Mouse (Mus musculus) heart, embryonic 14.5 days (tissue): ENCODE measurements at regions not wholly inside any gene's neighbourhood (a gene's known extent, or its start where the extent isn't known, plus 50 kb on each side); places are given as distances from the start of the nearest gene placed in this dataset.

Source experiments
- ATAC-seq: fragments of 200-750 bp; cut with Nextera tagmentation; 2 replicates; pipeline ENCODE4 v1.8.0; 2017; ENCODE audit warnings: low read depth, moderate TSS enrichment; ENCODE audit not compliant: insufficient number of reproducible peaks, insufficient read depth, low FRiP score
- H3K27ac ChIP-seq, 2 experiments: fragments of 200-500 bp in 1 of 2; fragments of 300-500 bp in 1 of 2; sonication (generic) in 1 of 2; replicated peaks in 1 of 2; 2 replicates each; pipeline ENCODE4 v1.5.1; 2012 to 2014; ENCODE audit warnings: low read depth in 2 of 2, low read length in 2 of 2, control low read depth in 1 of 2, mild to moderate bottlenecking in 1 of 2, mixed read lengths in 1 of 2; ENCODE audit not compliant: control insufficient read depth in 1 of 2, insufficient read depth in 1 of 2
- H3K27me3 ChIP-seq: fragments of 300-500 bp; sonication (generic); 2 replicates; pipeline ENCODE4 v1.6.1; 2014; ENCODE audit warnings: mild to moderate bottlenecking, low read length, control low read depth; ENCODE audit not compliant: control insufficient read depth, insufficient read depth
- H3K36me3 ChIP-seq: fragments of 300-500 bp; sonication (generic); 2 replicates; pipeline ENCODE4 v1.6.1; 2014; ENCODE audit warnings: mild to moderate bottlenecking, control low read depth, low read length, mixed read lengths; ENCODE audit not compliant: control insufficient read depth, insufficient read depth
- H3K4me1 ChIP-seq, 2 experiments: fragments of 200-500 bp in 1 of 2; fragments of 300-500 bp in 1 of 2; sonication (generic) in 1 of 2; 2 replicates each; pipeline ENCODE4 v1.6.1; 2012 to 2014; ENCODE audit warnings: low read length in 2 of 2, control low read depth in 1 of 2, mixed read lengths in 1 of 2; ENCODE audit not compliant: control insufficient read depth in 2 of 2, insufficient read depth in 2 of 2
- H3K4me2 ChIP-seq: fragments of 300-500 bp; sonication (generic); 2 replicates; pipeline ENCODE4 v1.6.1; 2014; ENCODE audit warnings: mild to moderate bottlenecking, low read length
- H3K4me3 ChIP-seq, 2 experiments: fragments of 200-500 bp in 1 of 2; fragments of 300-500 bp in 1 of 2; sonication (generic) in 1 of 2; 2 replicates each; pipeline ENCODE4 v1.5.1; 2012 to 2014; ENCODE audit warnings: low read length in 2 of 2, mild to moderate bottlenecking in 2 of 2, control low read depth in 1 of 2, low read depth in 1 of 2, moderate library complexity in 1 of 2; ENCODE audit not compliant: control insufficient read depth in 1 of 2, insufficient read depth in 1 of 2
- H3K9ac ChIP-seq: fragments of 300-500 bp; sonication (generic); 2 replicates; pipeline ENCODE4 v1.6.1; 2014; ENCODE audit warnings: mild to moderate bottlenecking, low read length
- H3K9me3 ChIP-seq: fragments of 300-500 bp; sonication (generic); 2 replicates; pipeline ENCODE4 v1.6.1; 2016; ENCODE audit warnings: low read length, control low read depth; ENCODE audit not compliant: control insufficient read depth
- WGBS: fragments of 180-500 bp; shearing (Covaris S2); extraction: QIAGEN DNeasy Blood & Tissue Kit; methylation state at CpG from one replicate; pipeline ENCODE4 v1.1.7; 2014; 5-methylcytosine and 5-hydroxymethylcytosine counted together

GRCm38 (mm10) chr7:68470983-68471382 is 197.3 kb downstream of the Fam169b start:
- Histone ChIP-seq H3K36me3 (no peaks in the 10 kb centered on the region), H3K27ac (no peak overlapping the region), H3K4me2 (no peak overlapping the region), H3K9me3 (no peaks in the 10 kb centered on the region), H3K27me3 (no peaks in the 10 kb centered on the region), H3K9ac (no peak overlapping the region), H3K4me3 (no peak overlapping the region), H3K4me1 (peaks cover 0 to 2% of the 10 kb centered on the region in 2 experiments; a peak in 1 of 4 replicates)
- WGBS: 29% methylated on average over 11 of the region's 11 CpGs
- no peak for ATAC-seq

DNA sequence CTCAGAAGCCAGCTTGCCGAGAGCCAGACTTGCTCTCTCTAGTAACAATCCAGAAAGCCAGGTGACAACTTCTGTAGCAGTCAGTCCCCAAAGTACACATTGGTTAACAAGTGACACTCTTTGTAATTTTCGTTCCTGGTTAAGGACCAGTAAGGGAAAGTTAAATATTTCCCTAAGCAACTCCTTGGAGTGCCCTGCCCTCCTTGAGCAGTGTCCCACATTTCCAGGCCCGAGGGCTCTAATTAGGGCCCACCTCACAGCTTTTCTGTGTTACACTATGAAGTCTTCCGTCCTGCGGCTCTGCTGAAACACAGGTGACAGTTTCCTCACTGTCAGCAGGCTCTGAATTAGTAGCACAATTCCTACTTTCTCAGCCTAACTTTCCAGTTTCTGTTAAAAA is 194.9 kb downstream of the Fam169b start:
- ATAC-seq: no peak
- Histone ChIP-seq H3K36me3 (no peaks in the 10 kb centered on the region), H3K27me3 (no peaks in the 10 kb centered on the region), H3K27ac (no peak overlapping the region), H3K4me1 (peaks cover 0 to 2% of the 10 kb centered on the region in 2 experiments; a peak in 1 of 4 replicates), H3K4me3 (no peak overlapping the region), H3K9me3 (no peaks in the 10 kb centered on the region), H3K9ac (no peak overlapping the region), H3K4me2 (no peak overlapping the region)
- 82% methylated on average over 5 of the region's 5 CpGs for WGBS

DNA sequence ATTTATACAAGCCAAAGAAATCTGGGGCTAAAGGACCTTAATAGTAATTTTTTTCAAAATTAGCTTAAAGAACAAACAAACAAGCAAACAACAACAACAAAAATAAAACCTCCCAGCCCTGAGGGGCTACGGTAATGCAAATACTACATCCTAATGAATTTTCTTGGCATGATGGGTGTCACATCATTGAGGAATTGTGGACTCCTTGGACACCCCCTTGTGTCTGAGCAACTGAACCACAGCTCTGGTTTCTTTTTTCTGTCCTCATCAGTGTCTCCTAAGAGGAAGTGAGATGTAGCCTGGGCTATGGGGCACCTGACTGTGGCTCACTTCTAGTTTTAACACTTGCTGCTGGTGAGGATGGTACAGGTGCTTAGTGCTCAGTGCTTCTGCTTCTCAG is 184.2 kb downstream of the Fam169b start:
- Histone ChIP-seq H3K4me2 (no peak overlapping the region), H3K36me3 (no peaks in the 10 kb centered on the region), H3K9me3 (peaks cover 3% of the 10 kb centered on the region; the same call in 1 of the 2 replicates), H3K9ac (no peak overlapping the region), H3K4me3 (no peak overlapping the region), H3K4me1 (no peaks in the 10 kb centered on the region), H3K27me3 (no peaks in the 10 kb centered on the region), H3K27ac (no peak overlapping the region)
- WGBS: 79% methylated on average over 1 of the region's 1 CpGs
- no peak for ATAC-seq

DNA sequence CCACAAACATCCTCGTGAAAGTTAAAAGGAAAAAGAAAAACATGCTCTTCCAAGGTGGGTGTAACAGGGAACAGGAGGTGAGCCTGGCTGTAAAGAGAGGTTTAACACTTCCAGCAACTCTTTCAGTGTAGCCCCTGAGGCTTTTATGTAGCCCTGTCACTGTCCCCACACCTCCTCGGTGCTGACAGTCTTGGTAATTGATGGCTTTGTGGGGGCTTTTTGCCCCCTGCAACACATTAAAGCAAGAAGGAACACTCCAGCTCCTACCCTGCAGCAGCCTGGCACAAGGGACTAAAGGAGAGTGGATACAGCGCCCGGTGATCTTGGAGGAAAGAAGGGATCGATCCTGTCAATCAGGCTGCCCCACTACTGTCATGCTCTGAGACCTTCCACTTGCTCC is 181.8 kb downstream of the Fam169b start:
- WGBS: 18% methylated on average over 5 of the region's 5 CpGs
- no peaks in the 10 kb centered on the region for H3K9me3 ChIP-seq
- no peak overlapping the region for H3K4me3 ChIP-seq
- ATAC-seq: no peak
- H3K27me3 ChIP-seq: no peaks in the 10 kb centered on the region
- no peaks in the 10 kb centered on the region for H3K4me1 ChIP-seq
- H3K36me3 ChIP-seq: no peaks in the 10 kb centered on the region
- no peak overlapping the region for H3K9ac ChIP-seq
- H3K27ac ChIP-seq: no peak overlapping the region
- H3K4me2 ChIP-seq: no peak overlapping the region

- no peaks in the 10 kb centered on the region for H3K36me3 ChIP-seq
- no peak overlapping the region for H3K9ac ChIP-seq
- no peak overlapping the region for H3K4me2 ChIP-seq
- H3K27ac ChIP-seq: no peak overlapping the region
- H3K4me1 ChIP-seq: no peaks in the 10 kb centered on the region
- H3K27me3 ChIP-seq: no peaks in the 10 kb centered on the region
- no peak overlapping the region for H3K4me3 ChIP-seq
- no peaks in the 10 kb centered on the region for H3K9me3 ChIP-seq
- 89% methylated on average over 8 of the region's 8 CpGs for WGBS
- ATAC-seq: no peak
Observed at GRCm38 (mm10) chr7:68453028-68453692, 179.5 kb downstream of the Fam169b start.

DNA sequence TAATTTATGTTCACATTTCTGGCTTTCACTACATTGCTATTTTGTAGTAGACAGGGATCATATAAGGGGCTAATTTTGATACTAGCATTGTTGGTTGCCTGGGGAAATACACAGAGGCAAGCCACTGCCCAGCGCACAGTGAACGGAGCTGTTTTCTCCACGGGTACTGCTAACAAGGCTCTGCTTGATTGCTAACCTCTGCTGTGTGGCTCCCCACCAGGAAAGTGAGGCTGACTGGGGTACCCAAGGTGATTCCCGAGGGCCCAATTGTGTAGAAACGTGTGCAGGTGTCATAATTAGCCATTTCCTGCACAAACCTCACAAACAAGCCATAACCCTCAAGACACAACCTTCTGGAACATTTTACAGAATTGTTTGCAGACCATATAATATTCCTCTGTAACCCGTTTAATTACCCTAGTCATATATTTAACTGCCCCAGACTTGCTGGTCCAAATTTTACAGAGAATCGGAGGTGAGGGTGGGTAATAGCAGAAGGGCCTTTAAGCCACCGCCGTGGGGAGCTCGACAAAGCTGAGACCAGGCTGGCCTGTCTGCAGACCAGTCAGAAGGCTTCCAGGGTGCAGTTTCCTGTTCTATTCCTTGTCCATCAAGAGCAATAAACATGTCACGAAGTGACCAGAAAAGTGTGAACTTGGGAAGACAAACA is 170.9 kb downstream of the Fam169b start:
- Histone ChIP-seq H3K4me1 (peaks cover 0 to 4% of the 10 kb centered on the region in 2 experiments; a peak in 1 of 4 replicates), H3K9me3 (no peaks in the 10 kb centered on the region), H3K4me3 (no peak overlapping the region), H3K9ac (no peak overlapping the region), H3K4me2 (no peak overlapping the region), H3K36me3 (no peaks in the 10 kb centered on the region), H3K27me3 (no peaks in the 10 kb centered on the region), H3K27ac (no peak overlapping the region)
- WGBS: 80% methylated on average over 11 of the region's 11 CpGs
- no peak for ATAC-seq

DNA sequence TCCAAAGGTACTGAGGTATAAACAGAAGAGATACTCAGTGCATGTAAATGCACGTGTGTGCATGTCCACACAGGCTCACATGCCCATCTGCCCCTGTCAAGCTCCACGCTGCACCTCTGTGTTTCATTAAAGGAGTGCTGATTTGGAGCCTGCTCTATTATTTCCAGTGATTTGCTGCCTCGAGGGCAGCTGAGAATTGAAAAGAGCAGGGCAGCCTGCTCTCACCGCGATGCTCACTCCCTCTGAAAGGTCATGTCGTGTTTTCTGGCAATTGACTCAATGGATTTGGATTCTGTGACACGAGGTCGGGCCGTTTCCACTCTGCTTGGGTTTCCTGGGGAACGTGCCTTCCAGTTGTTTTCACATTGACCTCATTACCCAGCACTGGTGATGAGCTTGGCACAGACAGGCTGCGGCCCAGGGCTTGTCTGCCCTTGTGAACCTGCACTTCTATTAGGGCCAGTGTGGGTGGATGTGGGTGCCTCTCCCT is 167.1 kb downstream of the Fam169b start:
- H3K4me1 ChIP-seq: peaks cover 0 to 4% of the 10 kb centered on the region in 2 experiments; a peak in 1 of 4 replicates
- H3K4me2 ChIP-seq: no peak overlapping the region
- H3K36me3 ChIP-seq: no peaks in the 10 kb centered on the region
- no peaks in the 10 kb centered on the region for H3K27me3 ChIP-seq
- no peak overlapping the region for H3K4me3 ChIP-seq
- 71% methylated on average over 11 of the region's 11 CpGs for WGBS
- H3K9me3 ChIP-seq: no peaks in the 10 kb centered on the region
- ATAC-seq: no peak
- H3K27ac ChIP-seq: no peak overlapping the region
- H3K9ac ChIP-seq: no peak overlapping the region
